ENCODE assay signal across 18 mouse cellular contexts in genomic region chr6:49965944-49966545, GRCm38 (mm10).
A peak's percentile ranks its signal among the peaks of the same experiment; 100 is the strongest.
DNase-seq lines count a peak whose midpoint lies in the region; ATAC-seq and TF ChIP-seq lines count a peak whose summit lies in the region.
"Had no signal": no experiment of that assay in that cellular context is flagged by ENCODE, and none has a peak within 500 bp of the region (broad histone marks: within the 10 kb centered on the region; RNA-seq: fewer than 3 reads in every experiment).

No protein-coding gene starts in this region.

- no peaks in the 10 kb centered on the region for H3K9me3 ChIP-seq in limb, embryonic 13.5 days
- H3K9me3 ChIP-seq in intestine, postnatal 0 days (ENCODE audit: control insufficient read depth): no peaks in the 10 kb centered on the region
- H3K9me3 ChIP-seq: liver, embryonic 15.5 days had no signal

- peak; percentile 91 for ATAC-seq in limb, embryonic 13.5 days (ENCODE audit: low FRiP score, low read depth)
- no peak for ATAC-seq in intestine, postnatal 0 days
- ATAC-seq: forebrain, embryonic 14.5 days; hindbrain, postnatal 0 days had no signal

- peaks cover 18% of the 10 kb centered on the region for H3K4me1 ChIP-seq in limb, embryonic 13.5 days
- no peaks in the 10 kb centered on the region for H3K4me1 ChIP-seq in intestine, postnatal 0 days (replicated peaks; ENCODE audit: control insufficient read depth, insufficient read depth, low read length)
- H3K4me1 ChIP-seq: liver, embryonic 15.5 days had no signal

- peaks cover 21% of the 10 kb centered on the region for H3K27me3 ChIP-seq in limb, embryonic 13.5 days
- no peaks in the 10 kb centered on the region for H3K27me3 ChIP-seq in intestine, postnatal 0 days (replicated peaks; ENCODE audit: control insufficient read depth, insufficient read depth, low read length)
- H3K27me3 ChIP-seq: liver, embryonic 15.5 days had no signal

- 26% methylated on average over 5 of the region's 5 CpGs for WGBS in limb, embryonic 13.5 days
- WGBS in intestine, postnatal 0 days: 81% methylated on average over 5 of the region's 5 CpGs

- no peak for TF ChIP-seq CTCF in intestine, postnatal 0 days (IDR thresholded peaks at IDR 0.05; ENCODE audit: low read depth)

- no peaks in the 10 kb centered on the region for H3K36me3 ChIP-seq in limb, embryonic 13.5 days
- no peaks in the 10 kb centered on the region for H3K36me3 ChIP-seq in intestine, postnatal 0 days (ENCODE audit: control insufficient read depth, insufficient read depth)
- H3K36me3 ChIP-seq: liver, embryonic 15.5 days had no signal

- no peak overlapping the region for H3K4me3 ChIP-seq in limb, embryonic 13.5 days
- no peak overlapping the region for H3K4me3 ChIP-seq in intestine, postnatal 0 days (ENCODE audit: low read depth, low read length)
- H3K4me3 ChIP-seq: liver, embryonic 15.5 days had no signal

- peak overlapping the region; percentile 61; the same call in 1 of the 2 replicates for H3K27ac ChIP-seq in limb, embryonic 13.5 days
- H3K27ac ChIP-seq in intestine, postnatal 0 days (ENCODE audit: low read depth, low read length): no peak overlapping the region
- H3K27ac ChIP-seq: hindbrain, postnatal 0 days; liver, embryonic 15.5 days had no signal

- no peak overlapping the region for H3K4me2 ChIP-seq in limb, embryonic 13.5 days (replicated peaks)
- no peak overlapping the region for H3K4me2 ChIP-seq in intestine, postnatal 0 days (replicated peaks; ENCODE audit: low read depth)
- H3K4me2 ChIP-seq: heart, embryonic 11.5 days; liver, embryonic 15.5 days; midbrain, embryonic 11.5 days had no signal

- peak; percentile 89 for DNase-seq in Muller cell, postnatal 12 days (ENCODE audit: inconsistent ontology term)
- peak; percentile 82 for DNase-seq in kidney, adult 11 months
- peak; percentile 72 for DNase-seq in kidney, postnatal 10 days
- no peak for DNase-seq in neural tube, embryonic 10.5 days (ENCODE audit: extremely low spot score, low spot score)
- no peak for DNase-seq in retina, embryonic 14.5 days (ENCODE audit: low spot score)
- DNase-seq: adrenal gland, postnatal 14 days; cerebellum, adult 9-10 months; gastrocnemius, postnatal 10 days; layer of hippocampus, adult 9-11 months; lung, postnatal 36 days; thymus, postnatal 36 days had no signal

- no peak overlapping the region for H3K9ac ChIP-seq in limb, embryonic 13.5 days
- H3K9ac ChIP-seq in intestine, postnatal 0 days (ENCODE audit: low read depth, low read length): no peak overlapping the region
- H3K9ac ChIP-seq: liver, embryonic 15.5 days had no signal

Comparison
In these comparisons a context has a peak if more than half of its experiments do, and no peak if none do; other contexts are left out.
1. DNase-seq: peak in Muller cell, postnatal 12 days (single experiment), kidney, adult 11 months (single experiment) and kidney, postnatal 10 days (single experiment); none in neural tube, embryonic 10.5 days (single experiment) and retina, embryonic 14.5 days (single experiment).